Mouse (Mus musculus) right cerebral cortex, adult 18-20 months (tissue): ENCODE measurements around the gene Tha1.
A peak's percentile ranks its signal among the peaks of the same experiment; 100 is the strongest.

Experiments
- DNase-seq: peaks from one replicate; pipeline ENCODE4 v3.0.0; 2022; ENCODE audit warnings: mixed read lengths

The Tha1 gene

DNA sequence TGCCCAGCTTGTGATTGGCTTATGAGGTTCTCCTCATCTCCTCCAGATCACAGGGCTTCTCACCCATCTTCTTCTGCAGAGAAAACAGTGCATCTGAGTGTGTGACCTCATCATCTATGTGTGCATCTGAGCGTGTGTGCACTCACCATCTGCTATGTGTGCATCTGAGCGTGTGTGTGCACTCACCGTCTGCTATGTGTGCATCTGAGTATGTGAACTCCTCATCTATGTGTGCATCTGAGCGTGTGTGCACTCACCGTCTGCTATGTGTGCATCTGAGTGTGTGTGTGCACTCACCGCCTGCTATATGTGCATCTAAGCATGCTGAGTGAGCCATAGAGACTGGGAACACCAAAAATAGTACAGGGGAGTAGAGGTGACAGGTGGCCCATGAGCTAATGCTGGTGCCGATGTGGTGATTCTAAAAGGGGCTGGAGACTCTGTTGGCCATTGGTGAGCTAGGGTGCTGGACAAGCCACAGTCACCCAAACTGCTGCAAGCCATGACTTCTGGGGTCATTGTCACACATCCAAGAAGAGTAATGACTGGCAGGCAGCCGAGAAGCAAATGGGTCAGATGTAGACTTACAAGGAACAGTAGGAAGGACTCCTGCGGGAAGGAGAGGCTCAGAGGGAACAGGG lies 7.2 kb upstream of the Tha1 start:
- DNase-seq = no peak

DNA sequence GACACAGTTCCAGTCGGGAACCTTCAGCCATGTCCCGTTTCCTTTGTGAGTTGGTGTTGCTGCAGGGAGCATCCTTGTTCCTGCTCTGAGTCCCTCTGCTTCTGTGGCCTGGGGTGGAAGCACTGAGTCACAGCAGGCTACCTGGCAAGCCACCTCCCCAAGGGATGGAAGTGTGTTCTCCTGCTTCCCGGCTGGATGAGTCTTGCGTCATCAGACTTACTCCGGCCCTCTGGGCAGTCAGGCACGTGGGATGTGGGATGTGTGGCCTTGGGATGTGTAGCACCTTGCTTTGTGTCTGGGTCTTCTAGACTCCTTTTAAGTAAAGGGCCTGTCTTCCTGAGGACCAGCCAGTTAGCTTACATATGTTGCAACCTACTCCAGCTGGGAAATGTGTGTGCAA lies 6.4 kb upstream of the Tha1 start:
- no peak for DNase-seq

DNA sequence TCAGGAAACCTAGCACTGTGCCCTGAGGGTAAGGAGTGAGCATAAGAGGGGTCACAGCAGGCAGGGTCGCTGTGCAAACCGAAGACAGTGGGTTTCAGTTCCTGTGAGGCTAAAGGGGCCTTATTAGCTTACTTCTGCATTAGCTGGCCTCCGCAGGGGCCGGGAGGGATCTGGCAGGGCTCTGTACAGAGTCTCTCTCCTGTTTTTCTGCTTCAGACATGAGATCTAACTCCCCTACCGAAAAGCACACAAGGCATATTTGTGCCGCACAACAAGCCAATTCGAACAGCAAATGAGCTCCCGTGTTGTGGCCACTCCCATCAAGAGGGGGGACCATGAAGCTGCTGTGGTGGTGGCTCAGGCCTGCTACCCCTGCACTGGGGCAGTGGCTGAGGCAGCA lies 5.6 kb upstream of the Tha1 start:
- DNase-seq = no peak

DNA sequence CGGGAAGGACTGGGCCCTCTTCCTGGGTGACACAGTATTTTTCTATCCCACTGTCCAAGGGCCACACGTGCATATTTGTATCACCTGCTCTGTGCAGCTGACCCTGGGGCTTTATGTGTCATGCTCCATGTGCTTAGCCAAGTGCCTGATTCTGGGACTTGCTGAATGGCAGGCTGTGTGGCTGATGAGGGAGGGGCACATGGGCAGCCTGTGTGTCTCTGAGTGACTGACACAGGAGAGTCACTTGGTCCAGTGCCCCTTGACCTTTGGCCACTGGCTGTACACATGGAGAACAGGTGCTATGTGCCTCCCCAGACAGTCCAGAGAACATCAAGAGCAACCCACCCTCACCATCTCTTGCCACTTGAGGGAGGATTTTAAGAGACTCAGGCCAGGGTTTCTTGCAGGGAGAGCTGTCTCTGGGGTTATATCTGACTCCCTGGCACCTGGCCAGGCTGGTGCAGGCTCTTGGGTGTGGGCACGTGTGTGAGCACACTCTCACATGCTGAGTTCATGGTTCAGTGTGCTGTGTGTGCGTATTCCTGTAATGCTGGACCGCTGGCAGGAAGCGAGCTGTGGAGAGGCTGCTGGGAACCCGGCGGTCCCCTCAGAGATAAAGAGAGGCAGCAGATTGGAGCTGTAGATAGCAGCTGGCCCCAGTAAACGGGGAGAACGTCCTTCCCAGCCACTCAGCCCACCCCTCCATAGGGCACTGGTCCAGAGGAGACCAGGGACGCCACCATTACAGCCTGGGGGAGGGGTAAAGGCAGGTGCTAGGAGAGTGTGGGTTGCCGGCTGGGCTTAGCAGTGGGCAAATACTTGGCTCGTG lies 4.8 kb upstream of the Tha1 start:
- no peak for DNase-seq

DNA sequence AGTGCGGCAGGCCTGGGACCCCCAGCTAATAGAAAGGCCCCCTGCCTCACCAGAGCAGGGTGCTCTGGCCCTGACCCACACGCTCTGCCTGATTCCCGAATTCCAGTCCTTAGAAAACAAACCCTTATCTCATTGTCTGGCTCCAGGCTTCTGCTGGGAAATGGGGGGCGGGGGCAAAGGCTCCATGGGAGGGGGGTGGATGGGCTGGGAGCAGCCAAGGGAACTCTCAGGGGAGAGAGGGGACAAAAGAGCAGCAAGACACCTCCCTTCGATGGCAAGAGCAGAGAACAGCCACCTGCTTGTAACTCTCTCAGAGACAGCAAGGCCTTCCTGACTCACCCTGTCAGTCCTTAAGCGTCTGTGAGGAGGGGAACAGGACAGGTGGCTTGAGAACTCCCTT lies 2.4 kb upstream of the Tha1 start:
- no peak for DNase-seq

DNA sequence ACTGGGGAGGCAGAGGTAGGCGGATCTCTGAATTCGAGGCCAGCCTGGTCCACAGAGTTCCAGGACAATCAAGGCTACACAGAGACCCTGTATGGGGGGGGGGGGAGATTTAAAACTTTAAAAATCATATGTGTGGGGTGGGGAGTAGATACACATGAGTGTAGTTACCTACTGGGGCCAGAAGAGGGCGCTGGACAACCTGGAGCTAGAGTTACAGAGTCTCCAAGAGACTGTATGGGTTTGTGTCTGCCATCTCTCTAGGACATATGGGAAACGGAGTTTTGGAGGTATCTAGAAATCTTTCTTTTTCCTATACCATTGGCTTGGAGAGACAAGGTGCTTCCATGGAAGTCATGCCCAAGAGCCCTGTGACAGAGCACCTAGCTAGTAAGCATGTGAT lies 1.1 kb upstream of the Tha1 start:
- DNase-seq = no peak

DNA sequence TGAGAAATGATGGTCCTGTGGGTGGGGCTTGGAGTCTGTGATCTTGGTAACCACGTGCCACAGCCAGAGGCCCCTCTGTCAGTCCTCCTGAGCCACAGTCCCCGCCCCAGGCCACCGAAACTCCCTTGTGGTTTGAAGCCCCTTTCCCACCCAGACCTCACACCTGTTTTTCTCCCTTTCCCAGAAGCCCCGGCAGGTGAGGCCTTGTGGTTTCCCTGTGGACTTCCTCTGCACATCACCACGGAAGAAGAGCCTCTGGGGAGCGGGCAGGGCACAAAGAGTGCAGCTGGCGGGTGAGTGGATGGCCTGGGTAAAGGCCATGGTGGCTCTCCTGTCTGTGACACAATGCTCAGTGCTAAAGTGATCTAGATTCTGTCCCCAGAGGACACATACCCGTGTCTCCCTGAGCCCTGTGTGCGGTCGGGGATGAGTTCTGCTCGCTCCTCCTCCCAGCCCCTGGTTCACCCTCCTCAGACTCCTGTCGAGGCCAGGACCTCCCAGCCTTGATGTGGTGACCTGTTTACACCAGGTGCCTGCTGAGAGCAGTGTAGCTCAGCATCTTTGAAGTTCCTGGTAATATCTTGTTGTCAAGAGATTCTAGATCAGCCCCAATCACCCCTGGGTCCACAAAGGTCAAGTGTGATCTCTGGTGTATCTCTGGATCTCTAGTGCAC lies 1.2 kb downstream of the Tha1 start:
- no peak for DNase-seq

DNA sequence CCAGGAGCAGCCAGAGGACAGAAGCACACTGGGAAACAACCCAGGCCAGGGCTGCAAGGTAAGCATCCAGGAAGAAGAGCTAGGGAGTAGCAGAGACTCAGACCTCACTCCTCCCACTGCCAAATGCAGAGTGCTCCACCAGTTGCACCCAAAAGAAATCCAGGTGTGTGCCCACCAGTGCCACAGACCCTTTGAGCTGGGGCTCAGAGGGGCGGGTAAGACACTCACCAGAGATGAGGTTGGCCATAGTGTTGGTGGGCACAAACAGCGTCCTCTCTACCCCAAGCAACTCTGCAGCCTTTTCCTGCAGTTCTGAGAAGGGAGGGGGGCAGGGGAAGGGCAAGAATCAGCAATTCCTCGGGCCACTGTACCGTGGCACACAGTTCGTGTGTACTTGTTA lies 1.9 kb downstream of the Tha1 start:
- no peak for DNase-seq

DNA sequence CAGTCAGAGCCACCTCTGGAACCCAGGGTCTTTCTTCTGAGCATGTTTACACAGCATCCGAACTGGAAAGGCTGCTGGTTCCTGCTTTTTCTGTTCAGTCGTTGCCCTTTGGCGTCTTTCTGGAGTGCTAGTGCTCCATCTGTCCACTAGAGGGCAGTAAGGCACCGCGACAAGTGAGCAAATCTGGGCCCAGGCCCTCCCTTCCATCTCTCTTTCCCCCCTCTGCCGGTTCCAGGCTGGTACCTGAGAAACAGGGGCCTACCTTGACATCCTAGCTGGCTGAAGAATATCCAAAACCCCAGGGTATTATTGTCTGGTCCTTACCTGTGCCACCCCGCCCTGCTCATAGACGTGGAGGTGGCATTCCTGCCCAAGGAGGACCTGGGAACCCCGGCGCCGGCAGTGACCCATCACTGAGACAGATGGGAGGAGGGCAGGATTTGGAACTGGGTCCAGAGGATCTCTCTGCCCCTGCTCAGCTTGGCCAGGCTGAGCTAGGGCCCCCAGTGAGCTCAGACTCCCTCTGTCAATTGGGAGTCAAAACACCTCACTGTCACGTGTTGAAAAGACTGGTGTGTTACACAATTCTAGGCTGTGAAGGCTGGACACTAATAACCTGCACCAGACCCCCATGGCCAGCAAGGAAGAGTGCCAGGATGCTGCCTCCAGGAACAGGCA lies 2.5 kb downstream of the Tha1 start:
- peak; percentile 74 for DNase-seq

DNA sequence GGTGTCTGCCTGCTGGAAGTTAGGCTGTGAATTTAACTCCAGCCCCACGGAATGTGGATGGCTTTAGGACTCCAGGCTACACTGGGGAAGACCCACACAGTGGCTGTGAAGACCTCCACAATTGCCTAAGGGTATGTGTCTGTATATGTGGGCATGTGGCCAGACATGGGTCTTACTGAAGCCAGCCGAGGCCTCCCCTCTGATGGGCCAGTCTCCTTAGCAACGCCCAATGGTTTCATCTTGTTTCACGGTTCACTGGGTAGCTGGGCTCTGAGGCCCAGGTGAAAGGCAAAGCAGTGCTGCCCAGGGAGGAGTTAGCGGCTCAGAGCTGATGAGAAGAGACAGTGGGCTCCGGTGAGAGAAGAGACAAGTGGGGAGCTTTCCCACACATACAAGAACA lies 7.3 kb downstream of the Tha1 start:
- DNase-seq = no peak

DNA sequence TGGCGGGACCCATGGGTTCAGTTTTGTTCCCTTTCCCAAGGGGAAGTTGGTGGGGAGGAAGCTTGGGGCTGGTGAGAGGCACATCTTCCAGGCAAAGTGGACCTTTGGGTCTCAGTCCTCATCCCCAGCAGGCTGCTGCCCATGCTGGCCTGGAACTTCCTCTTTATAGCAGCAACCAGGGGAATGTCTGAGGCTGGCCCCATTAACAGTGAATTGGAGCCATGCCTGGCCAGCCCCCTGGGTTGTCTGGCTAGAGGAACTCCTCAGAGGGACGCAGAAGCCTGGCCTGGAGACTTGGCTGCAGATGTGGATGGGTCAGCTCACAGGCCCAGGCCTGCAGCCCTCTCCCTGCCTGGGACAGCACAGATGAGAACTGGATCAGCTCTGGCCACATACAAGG lies 8.5 kb downstream of the Tha1 start:
- no peak for DNase-seq

DNA sequence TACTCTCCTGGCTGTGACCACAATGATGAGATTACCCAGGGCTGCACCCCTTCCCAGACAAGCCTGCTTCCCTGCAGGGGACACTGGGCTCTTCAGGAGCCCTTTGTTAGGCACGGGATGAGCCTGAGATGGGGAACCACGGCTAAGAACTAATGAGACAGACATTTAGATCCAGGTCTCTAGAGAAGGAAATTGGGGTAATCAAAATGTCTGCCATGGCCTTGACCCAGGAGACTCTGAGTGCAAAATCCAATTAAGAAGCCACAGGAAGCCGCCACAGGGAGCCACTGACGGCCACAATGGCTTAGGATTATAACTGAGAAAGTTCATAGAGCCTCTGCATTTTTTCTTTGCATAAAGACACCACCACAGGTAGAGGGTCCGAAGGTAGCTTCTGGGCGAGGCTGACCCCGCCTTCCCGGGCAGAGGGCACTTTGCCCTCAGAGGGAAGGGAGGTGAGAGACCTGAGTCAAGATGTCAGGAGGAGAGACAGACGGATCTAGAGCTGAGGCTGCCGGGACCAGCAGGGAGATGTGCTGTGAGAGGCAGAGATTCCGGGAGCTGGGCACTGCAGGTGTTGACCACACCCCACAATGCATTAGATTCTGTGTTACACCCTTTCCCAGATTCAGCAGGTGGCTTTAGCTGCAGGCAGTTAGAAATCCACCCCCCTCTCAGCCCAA lies 10.0 kb downstream of the Tha1 start:
- no peak for DNase-seq

DNA sequence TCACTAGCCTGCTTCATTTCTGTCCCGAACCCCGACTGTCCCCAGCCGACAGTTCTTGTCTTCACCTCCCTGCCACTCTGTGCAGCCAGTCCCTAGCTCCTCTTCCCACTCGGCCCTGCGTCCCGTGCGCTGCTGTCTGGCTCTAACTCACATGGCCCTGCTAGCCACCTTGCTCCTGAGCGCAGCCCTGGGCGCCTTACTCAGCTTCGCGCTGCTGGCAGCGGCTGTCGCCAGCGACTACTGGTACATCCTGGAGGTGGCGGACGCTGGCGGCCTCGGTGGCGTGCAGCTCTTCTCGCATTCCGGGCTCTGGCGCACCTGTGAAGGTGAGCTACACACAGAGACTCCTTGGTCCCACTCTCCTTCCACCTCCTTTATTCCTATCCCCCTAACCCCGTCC lies 12.7 kb downstream of the Tha1 start, which contains the start of gene Tmem235:
TSS of gene Tmem235 (plus strand) at position 152 of the 400 bp plus-strand sequence.
- DNase-seq = no peak

DNA sequence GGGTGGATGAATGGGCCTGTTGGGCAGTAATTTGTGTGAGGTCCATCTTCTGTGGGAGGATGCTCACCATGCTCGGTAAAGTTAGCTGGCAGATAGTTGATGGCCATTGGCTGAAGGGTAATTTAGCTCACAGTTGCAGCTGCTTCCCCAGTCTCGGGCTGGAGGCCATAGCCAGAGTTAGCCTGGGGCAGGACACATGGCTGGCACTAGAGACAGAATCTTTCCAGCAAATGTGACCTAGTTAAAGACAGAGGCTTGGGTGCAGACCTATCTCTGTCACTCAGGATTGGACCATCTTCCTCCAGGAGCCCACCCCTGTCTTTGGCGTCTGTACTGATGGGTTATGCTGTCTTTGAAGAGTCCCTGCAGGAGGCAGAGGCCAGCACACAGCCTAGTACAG lies 14.9 kb downstream of the Tha1 start:
- no peak for DNase-seq

DNA sequence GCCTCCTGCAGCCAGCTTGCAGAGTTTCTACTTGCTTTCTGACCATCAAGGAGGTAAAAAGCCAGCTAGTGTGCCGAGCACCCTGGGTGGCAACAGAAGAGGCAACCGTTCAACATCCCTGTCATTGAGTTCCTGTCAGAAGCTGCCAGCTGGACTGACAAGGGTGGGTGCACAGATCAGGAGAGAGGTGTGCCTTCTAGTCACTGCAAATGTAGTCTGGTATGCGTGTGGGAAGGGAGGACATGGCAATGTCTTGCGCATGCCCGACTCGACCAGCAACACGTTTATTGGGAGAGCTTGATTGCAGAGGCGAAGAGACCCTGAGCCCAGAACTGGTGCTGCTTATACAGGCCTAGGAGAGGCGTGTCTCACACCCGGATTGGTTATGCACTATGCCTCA lies 15.8 kb downstream of the Tha1 start:
- DNase-seq = no peak

DNA sequence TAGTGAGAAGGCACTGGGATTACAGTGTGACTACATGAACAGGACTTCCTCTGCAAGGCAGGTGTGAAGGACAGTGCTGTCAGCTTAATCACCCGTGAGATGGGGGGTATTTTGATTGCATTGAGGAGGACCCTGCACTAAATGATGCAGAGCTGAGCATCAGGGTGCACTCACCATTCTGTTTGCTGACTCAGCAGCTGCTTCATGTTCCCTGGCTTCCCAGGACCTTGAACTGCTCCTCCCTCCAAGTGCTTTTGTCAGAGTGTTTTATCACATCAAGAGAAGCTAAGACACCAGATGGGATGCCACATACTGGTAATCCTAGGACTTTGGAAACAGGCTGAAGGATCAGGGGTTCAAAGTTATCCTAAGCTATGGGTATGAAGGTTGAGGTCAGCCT lies 17.3 kb downstream of the Tha1 start:
- no peak for DNase-seq

DNA sequence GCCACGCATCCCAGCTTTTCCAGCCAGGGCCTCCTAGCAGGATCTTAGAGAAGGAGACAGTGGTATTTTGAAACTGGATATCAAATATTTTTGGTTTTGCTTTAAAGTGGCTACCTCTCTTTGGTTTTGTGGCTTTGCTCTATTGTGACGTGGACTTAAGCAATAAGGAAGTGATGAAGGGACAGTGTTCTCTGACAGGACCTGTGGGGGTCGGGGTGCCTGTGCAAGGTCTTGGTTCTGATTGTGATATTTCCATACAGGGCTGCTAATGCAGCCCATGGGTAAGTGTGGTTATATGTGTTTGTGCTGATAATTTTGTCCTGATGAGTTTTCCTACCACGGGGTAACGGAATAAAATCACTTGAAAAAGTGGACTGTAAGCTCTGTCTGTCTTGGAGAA lies 17.9 kb downstream of the Tha1 start:
- DNase-seq = no peak

DNA sequence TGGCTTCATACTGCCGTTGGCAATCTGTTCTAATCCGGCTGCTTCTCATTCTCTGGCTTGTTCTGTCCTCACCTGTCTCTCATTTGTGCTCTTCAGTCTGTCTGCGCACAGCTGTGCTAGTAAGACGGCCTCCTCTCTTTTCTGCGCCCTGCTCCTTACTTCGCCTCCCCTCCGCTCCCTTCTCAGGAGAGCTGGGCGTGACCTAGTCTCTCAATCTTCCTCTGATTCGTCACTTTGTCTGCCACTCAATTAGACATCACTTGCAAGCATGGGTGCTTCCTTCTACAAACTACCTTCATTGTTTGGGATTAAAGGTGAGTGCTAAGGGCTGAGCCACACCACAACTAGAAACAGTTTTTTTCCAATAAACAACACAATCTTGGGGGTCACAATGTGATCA lies 19.0 kb downstream of the Tha1 start:
- no peak for DNase-seq

DNA sequence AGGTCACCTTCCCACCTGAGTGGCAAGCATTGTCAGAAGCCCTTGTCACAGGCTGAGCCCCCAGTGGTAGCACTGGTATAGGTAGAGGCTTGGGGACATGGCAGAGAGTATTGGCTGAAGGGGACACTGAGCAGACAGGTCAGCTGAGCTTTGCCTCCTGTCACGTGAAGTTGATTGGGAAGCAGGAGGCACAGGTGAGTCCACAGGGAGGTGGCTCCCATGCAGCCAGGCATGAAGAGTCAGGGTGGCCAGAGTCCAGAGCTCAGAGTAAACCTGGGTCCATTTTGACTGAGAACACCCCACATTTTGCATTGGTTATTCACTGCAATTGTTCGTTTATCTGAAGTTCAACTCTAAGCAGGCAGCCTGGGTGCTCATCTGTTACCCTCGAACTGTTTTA lies 20.4 kb downstream of the Tha1 start:
- DNase-seq = no peak

DNA sequence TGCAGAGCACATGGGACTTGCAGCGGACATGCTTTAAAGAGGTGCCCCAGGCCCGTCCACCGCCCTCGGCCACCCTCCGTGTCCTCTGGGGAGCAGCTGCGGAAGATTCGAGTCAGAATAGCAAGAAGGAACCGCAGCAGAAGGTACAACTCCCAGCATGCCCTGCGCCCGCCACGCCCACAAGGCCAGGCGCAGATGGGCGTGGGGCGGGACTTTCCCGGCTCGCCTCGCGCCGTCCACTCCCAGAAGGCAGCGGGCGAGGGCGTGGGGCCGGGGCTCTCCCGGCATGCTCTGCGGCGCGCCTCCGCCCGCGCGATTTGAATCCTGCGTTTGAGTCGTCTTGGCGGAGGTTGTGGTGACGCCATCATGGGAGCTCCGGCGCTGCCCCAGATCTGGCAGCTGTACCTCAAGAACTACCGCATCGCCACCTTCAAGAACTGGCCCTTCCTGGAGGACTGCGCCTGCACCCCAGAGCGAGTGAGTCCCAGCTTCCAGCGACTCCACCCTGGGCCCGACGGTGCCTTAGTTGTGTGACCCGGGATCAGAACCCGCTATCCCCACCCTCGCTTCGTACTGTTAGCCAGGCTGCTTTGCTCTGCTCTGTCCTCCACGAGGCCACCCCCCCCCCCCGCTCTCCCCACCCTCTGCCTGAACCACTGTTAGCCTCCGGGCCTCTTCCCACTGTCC lies 24.2 kb downstream of the Tha1 start, which contains the start of gene Birc5:
TSS of gene Birc5 (plus strand) at position 267 of the 687 bp plus-strand sequence.
- peak; percentile 96 for DNase-seq

DNA sequence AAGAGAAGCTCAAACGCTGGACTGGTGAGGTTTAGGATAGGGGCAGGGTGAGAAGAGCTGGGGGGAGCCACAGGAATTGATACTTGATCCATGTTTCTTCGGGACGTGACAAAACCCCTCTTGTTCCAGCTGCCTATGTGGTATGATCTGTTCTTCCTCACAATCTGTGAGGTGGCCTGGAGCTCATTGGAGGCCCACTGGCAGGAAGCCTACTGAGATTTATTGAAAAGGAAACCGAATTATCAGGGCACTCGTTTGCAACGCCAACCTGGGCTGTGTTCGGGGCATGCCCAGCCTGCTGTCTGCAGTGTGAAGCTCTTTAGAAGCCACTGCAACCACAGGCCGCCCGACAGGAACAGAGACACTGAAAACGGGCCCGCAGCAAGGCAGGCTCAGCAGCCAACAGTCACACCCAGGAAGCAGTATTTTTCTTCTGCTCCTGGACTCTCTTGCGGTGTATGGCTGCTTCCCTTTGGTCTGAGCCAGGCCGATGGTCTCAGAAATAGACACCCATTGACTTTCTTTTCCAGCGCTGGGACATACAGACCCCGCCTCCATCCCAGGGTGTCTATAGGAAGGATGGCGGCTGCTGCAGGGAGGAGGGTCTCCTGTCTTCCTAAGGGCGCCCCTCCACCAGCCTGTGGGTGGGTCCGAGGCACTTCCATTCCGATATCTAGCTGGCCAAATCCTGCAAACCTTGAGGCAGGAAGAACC lies 24.9 kb downstream of the Tha1 start:
- no peak for DNase-seq
